Mouse (Mus musculus) inflammation-experienced regulatory T-cells, adult 16 weeks (primary cell): Measurements from ENCODE around the gene Vmn2r24. TPM values are rescaled to one million over a fixed set of nuclear protein-coding genes. Genes with fewer than 3 reads are reported as not detected.

Source experiments
- polyA plus RNA-seq: library from polyadenylated mRNA; unstranded; fragments of 100-300 nt; shearing (Covaris generic); gene quantifications from one replicate; pipeline ENCODE4 v1.2.1, GENCODE M21; 2017

Vmn2r24 gene
- polyA plus RNA-seq = not detected

GRCm38 (mm10) chr6:123778579-123778978 lies at the start of gene Vmn2r24:
Gene Vmn2r24 (plus strand): TSS chr6:123778879.

GRCm38 (mm10) chr6:123853363-123853762 lies 74.7 kb downstream of the Vmn2r24 start, which contains the start of gene Vmn2r25:
Gene Vmn2r25 (minus strand): TSS chr6:123853463.

Other genes with a start within 250 kb of the Vmn2r24 start
- gene Vmn2r21, start 245.5 kb upstream of the Vmn2r24 start, polyA plus RNA-seq = not detected
- gene Vmn2r22, start 128.2 kb upstream of the Vmn2r24 start, polyA plus RNA-seq = not detected
- gene Vmn2r23, start 76.2 kb upstream of the Vmn2r24 start, polyA plus RNA-seq = not detected
- 0.06 TPM for gene Vmn2r25, start 74.6 kb downstream of the Vmn2r24 start, polyA plus RNA-seq
- gene Vmn2r26, start 245.7 kb downstream of the Vmn2r24 start, polyA plus RNA-seq = not detected